Mouse (Mus musculus) stomach, embryonic 16.5 days (tissue): ENCODE measurements around the gene Lrrc8b. TPM values are rescaled to one million over a fixed set of nuclear protein-coding genes. Genes with fewer than 3 reads are reported as not detected.
A peak's percentile ranks its signal among the peaks of the same experiment; 100 is the strongest.

Experiments
- ATAC-seq: fragments of 200-750 bp; cut with Nextera tagmentation; 2 replicates; pipeline ENCODE4 v1.8.0; 2017; ENCODE audit warnings: moderate number of reproducible peaks, moderate TSS enrichment; ENCODE audit not compliant: insufficient read depth, low FRiP score
- H3K27ac ChIP-seq: fragments of 300-500 bp; sonication (generic); 2 replicates; pipeline ENCODE4 v1.5.1; 2014; ENCODE audit warnings: low read length
- H3K27me3 ChIP-seq: fragments of 300-500 bp; sonication (generic); 2 replicates; pipeline ENCODE4 v1.6.1; 2014; ENCODE audit warnings: low read length, control low read depth, mixed read lengths; ENCODE audit not compliant: control insufficient read depth, insufficient read depth
- H3K36me3 ChIP-seq: fragments of 300-500 bp; sonication (generic); 2 replicates; pipeline ENCODE4 v1.6.1; 2014; ENCODE audit warnings: low read length; ENCODE audit not compliant: control insufficient read depth, insufficient read depth
- H3K4me1 ChIP-seq: fragments of 300-500 bp; sonication (generic); 2 replicates; pipeline ENCODE4 v1.6.1; 2014; ENCODE audit warnings: low read length, control low read depth, mixed read lengths; ENCODE audit not compliant: control insufficient read depth, insufficient read depth
- H3K4me2 ChIP-seq: fragments of 300-500 bp; sonication (generic); 2 replicates; pipeline ENCODE4 v1.6.1; 2014; ENCODE audit warnings: low read depth, low read length, mixed read lengths
- H3K4me3 ChIP-seq: fragments of 300-500 bp; sonication (generic); replicated peaks from 2 replicates; pipeline ENCODE4 v1.5.1; 2014; ENCODE audit warnings: mild to moderate bottlenecking, low read length
- H3K9ac ChIP-seq: fragments of 300-500 bp; sonication (generic); 2 replicates; pipeline ENCODE4 v1.6.1; 2014; ENCODE audit warnings: low read length
- H3K9me3 ChIP-seq: fragments of 300-500 bp; sonication (generic); replicated peaks from 2 replicates; pipeline ENCODE4 v1.6.1; 2016; ENCODE audit warnings: low read length, control low read depth; ENCODE audit not compliant: control insufficient read depth
- WGBS: fragments of 180-500 bp; shearing (Covaris S2); extraction: QIAGEN DNeasy Blood & Tissue Kit; methylation state at CpG from one replicate; pipeline ENCODE4 v1.1.7; 2014; 5-methylcytosine and 5-hydroxymethylcytosine counted together
- polyA plus RNA-seq: library from polyadenylated mRNA; unstranded; fragments of >200 nt; fragmentation: Nextera tagmentation; extraction: Ambion mirVana; gene quantifications from 2 replicates; pipeline ENCODE4 v1.2.1, GENCODE M21; 2015

Gene Lrrc8b
- polyA plus RNA-seq, 1 experiment from 2014 or later: 6.0 TPM

- H3K36me3 ChIP-seq: no peaks in the 10 kb centered on the region
- no peak for ATAC-seq
- H3K4me2 ChIP-seq: no peak overlapping the region
- H3K4me3 ChIP-seq: no peak overlapping the region
- H3K4me1 ChIP-seq: no peaks in the 10 kb centered on the region
- H3K27ac ChIP-seq: no peak overlapping the region
- H3K27me3 ChIP-seq: no peaks in the 10 kb centered on the region
- 83% methylated on average over 5 of the region's 6 CpGs for WGBS
- no peak overlapping the region for H3K9ac ChIP-seq
- H3K9me3 ChIP-seq: no peaks in the 10 kb centered on the region
These were observed 14.0 kb upstream of the Lrrc8b start for GRCm38 (mm10) chr5:105401536-105401935.

- Histone ChIP-seq H3K4me2 (no peak overlapping the region), H3K9ac (no peak overlapping the region), H3K9me3 (no peaks in the 10 kb centered on the region), H3K4me1 (no peaks in the 10 kb centered on the region), H3K27me3 (no peaks in the 10 kb centered on the region), H3K36me3 (no peaks in the 10 kb centered on the region), H3K4me3 (no peak overlapping the region), H3K27ac (no peak overlapping the region)
- no peak for ATAC-seq
- WGBS: 7% methylated on average over 8 of the region's 8 CpGs
These were observed 10.6 kb upstream of the Lrrc8b start for GRCm38 (mm10) chr5:105404961-105405360.

GRCm38 (mm10) chr5:105407661-105408060, 7.9 kb upstream of the Lrrc8b start:
- Histone ChIP-seq H3K36me3 (no peaks in the 10 kb centered on the region), H3K9ac (no peak overlapping the region), H3K4me3 (no peak overlapping the region), H3K4me1 (peaks cover 4% of the 10 kb centered on the region; the same call in 1 of the 2 replicates), H3K27ac (no peak overlapping the region), H3K27me3 (no peaks in the 10 kb centered on the region), H3K4me2 (no peak overlapping the region), H3K9me3 (no peaks in the 10 kb centered on the region)
- no peak for ATAC-seq
- WGBS: 83% methylated on average over 5 of the region's 5 CpGs

- Histone ChIP-seq H3K4me2 (no peak overlapping the region), H3K9me3 (no peaks in the 10 kb centered on the region), H3K9ac (no peak overlapping the region), H3K27ac (no peak overlapping the region), H3K4me3 (no peak overlapping the region), H3K4me1 (peaks cover 4% of the 10 kb centered on the region; the same call in 1 of the 2 replicates), H3K27me3 (no peaks in the 10 kb centered on the region), H3K36me3 (no peaks in the 10 kb centered on the region)
- ATAC-seq: no peak; the same call in 1 of the 2 replicates
- 80% methylated on average over 4 of the region's 4 CpGs for WGBS
These were observed 6.5 kb upstream of the Lrrc8b start for GRCm38 (mm10) chr5:105409092-105409491.

- 50% methylated on average over 6 of the region's 6 CpGs for WGBS
- H3K27ac ChIP-seq: no peak overlapping the region
- no peaks in the 10 kb centered on the region for H3K36me3 ChIP-seq
- no peaks in the 10 kb centered on the region for H3K27me3 ChIP-seq
- H3K4me2 ChIP-seq: no peak overlapping the region
- no peak overlapping the region for H3K9ac ChIP-seq
- H3K9me3 ChIP-seq: no peaks in the 10 kb centered on the region
- H3K4me1 ChIP-seq: peaks cover 9% of the 10 kb centered on the region; the same call in 1 of the 2 replicates
- no peak overlapping the region for H3K4me3 ChIP-seq
- no peak for ATAC-seq
These were observed 4.9 kb upstream of the Lrrc8b start for GRCm38 (mm10) chr5:105410521-105411293.

- H3K4me1 ChIP-seq: peaks cover 12% of the 10 kb centered on the region
- H3K9me3 ChIP-seq: no peaks in the 10 kb centered on the region
- H3K4me3 ChIP-seq: no peak overlapping the region
- 66% methylated on average over 4 of the region's 4 CpGs for WGBS
- H3K9ac ChIP-seq: no peak overlapping the region
- no peak overlapping the region for H3K27ac ChIP-seq
- H3K4me2 ChIP-seq: no peak overlapping the region
- no peak for ATAC-seq
- no peaks in the 10 kb centered on the region for H3K27me3 ChIP-seq
- no peaks in the 10 kb centered on the region for H3K36me3 ChIP-seq
These were observed 4.3 kb upstream of the Lrrc8b start for GRCm38 (mm10) chr5:105411294-105411570.

GRCm38 (mm10) chr5:105411768-105412167, 3.8 kb upstream of the Lrrc8b start:
- no peak overlapping the region for H3K27ac ChIP-seq
- ATAC-seq: no peak
- WGBS: 74% methylated on average over 2 of the region's 2 CpGs

GRCm38 (mm10) chr5:105412634-105413033, 2.9 kb upstream of the Lrrc8b start:
- no peak overlapping the region for H3K4me2 ChIP-seq
- no peak overlapping the region for H3K4me3 ChIP-seq
- H3K27ac ChIP-seq: no peak overlapping the region
- 78% methylated on average over 3 of the region's 3 CpGs for WGBS
- H3K36me3 ChIP-seq: no peaks in the 10 kb centered on the region
- H3K9me3 ChIP-seq: no peaks in the 10 kb centered on the region
- no peak overlapping the region for H3K9ac ChIP-seq
- no peaks in the 10 kb centered on the region for H3K27me3 ChIP-seq
- peaks cover 15% of the 10 kb centered on the region for H3K4me1 ChIP-seq
- no peak for ATAC-seq

More at GRCm38 (mm10) chr5:105411768-105412167, 3.8 kb upstream of the Lrrc8b start:
- Histone ChIP-seq H3K4me1 (peaks cover 15% of the 10 kb centered on the region), H3K36me3 (no peaks in the 10 kb centered on the region), H3K4me3 (no peak overlapping the region), H3K9me3 (no peaks in the 10 kb centered on the region), H3K27me3 (no peaks in the 10 kb centered on the region), H3K9ac (no peak overlapping the region), H3K4me2 (no peak overlapping the region)

GRCm38 (mm10) chr5:105414341-105415120, 1.0 kb upstream of the Lrrc8b start:
- peak overlapping the region; percentile 93 for H3K9ac ChIP-seq
- H3K4me2 ChIP-seq: peak overlapping the region; percentile 98
- peak overlapping the region; percentile 89 for H3K27ac ChIP-seq
- peak overlapping the region; percentile 78 for H3K4me3 ChIP-seq
- ATAC-seq: no peak
- no peaks in the 10 kb centered on the region for H3K27me3 ChIP-seq
- 82% methylated on average over 12 of the region's 12 CpGs for WGBS
- H3K9me3 ChIP-seq: no peaks in the 10 kb centered on the region
- no peaks in the 10 kb centered on the region for H3K36me3 ChIP-seq
- H3K4me1 ChIP-seq: peaks cover 17% of the 10 kb centered on the region
